ENCODE assay signal across 12 mouse cellular contexts in genomic region chr5:142380491-142380890, GRCm38 (mm10). TPM values are rescaled to one million over a fixed set of nuclear protein-coding genes. Genes with fewer than 3 reads are reported as not detected.
DNase-seq lines count a peak whose midpoint lies in the region; ATAC-seq and TF ChIP-seq lines count a peak whose summit lies in the region.
"Had no signal": no experiment of that assay in that cellular context is flagged by ENCODE, and none has a peak within 500 bp of the region (broad histone marks: within the 10 kb centered on the region; RNA-seq: fewer than 3 reads in every experiment).

No protein-coding gene starts in this region.

- no peak overlapping the region for H3K27ac ChIP-seq in neural tube, embryonic 15.5 days (replicated peaks)
- peak overlapping the region; percentile 95 for H3K27ac ChIP-seq in embryonic fibroblast, embryonic 13.5 days (ENCODE audit: insufficient read depth, low read length)
- H3K27ac ChIP-seq: hindbrain, embryonic 15.5 days; midbrain, embryonic 13.5 days had no signal

- H3K4me1 ChIP-seq in neural tube, embryonic 15.5 days, result peaks cover 17% of the 10 kb centered on the region
- H3K4me1 ChIP-seq in embryonic fibroblast, embryonic 13.5 days (ENCODE audit: control insufficient read depth, insufficient read depth, low read length), result peaks cover 7% of the 10 kb centered on the region; the same call in 1 of the 2 replicates

- H3K79me2 ChIP-seq in myocyte (ENCODE audit: control insufficient read depth, insufficient read depth), result no peaks in the 10 kb centered on the region

- no peak overlapping the region for H3ac ChIP-seq in myocyte (ENCODE audit: control insufficient read depth, insufficient read length)

- TF ChIP-seq CTCF in embryonic fibroblast, embryonic 13.5 days (IDR thresholded peaks at IDR 0.05; ENCODE audit: borderline replicate concordance, insufficient read depth, low read length), result no peak

- no peak overlapping the region for H3K9ac ChIP-seq in neural tube, embryonic 15.5 days (replicated peaks)
- H3K9ac ChIP-seq: hindbrain, embryonic 15.5 days; midbrain, embryonic 13.5 days had no signal

- WGBS in neural tube, embryonic 15.5 days, result 60% methylated on average over 6 of the region's 6 CpGs

- ATAC-seq in neural tube, embryonic 15.5 days (ENCODE audit: low FRiP score), result no peak
- ATAC-seq: midbrain, embryonic 13.5 days had no signal

- DNase-seq in gastrocnemius, postnatal 25 days, result peak; percentile 54
- no peak for DNase-seq in gastrocnemius, postnatal 36 days
- DNase-seq in neural tube, embryonic 10.5 days (ENCODE audit: extremely low spot score, low spot score), result peak; percentile 42
- DNase-seq in spleen, postnatal 14 days (ENCODE audit: low spot score in 2 of 2), result no peak
- DNase-seq in cerebellum, postnatal 14 days, result no peak
- DNase-seq: cerebellum, adult 8-10 months; gastrocnemius, postnatal 10 days had no signal

- H3K36me3 ChIP-seq in neural tube, embryonic 15.5 days, result no peaks in the 10 kb centered on the region
- H3K36me3 ChIP-seq in myocyte (ENCODE audit: control insufficient read depth, insufficient read depth), result no peaks in the 10 kb centered on the region
- H3K36me3 ChIP-seq: hindbrain, embryonic 15.5 days; midbrain, embryonic 13.5 days had no signal

- H3K4me2 ChIP-seq in neural tube, embryonic 15.5 days, result no peak overlapping the region
- peak overlapping the region; percentile 27 for H3K4me2 ChIP-seq in myocyte (ENCODE audit: low read depth)
- H3K4me2 ChIP-seq: hindbrain, embryonic 15.5 days; midbrain, embryonic 13.5 days had no signal

- H3K9me3 ChIP-seq in neural tube, embryonic 15.5 days (replicated peaks), result no peaks in the 10 kb centered on the region
- H3K9me3 ChIP-seq: hindbrain, embryonic 15.5 days; midbrain, embryonic 13.5 days had no signal

- no peak overlapping the region for H3K4me3 ChIP-seq in neural tube, embryonic 15.5 days (replicated peaks)
- H3K4me3 ChIP-seq in embryonic fibroblast, embryonic 13.5 days (ENCODE audit: insufficient read depth, low read length), result no peak overlapping the region
- H3K4me3 ChIP-seq in myocyte, result no peak overlapping the region
- H3K4me3 ChIP-seq: hindbrain, embryonic 15.5 days; midbrain, embryonic 13.5 days had no signal

- no peaks in the 10 kb centered on the region for H3K27me3 ChIP-seq in neural tube, embryonic 15.5 days (replicated peaks)
- no peaks in the 10 kb centered on the region for H3K27me3 ChIP-seq in myocyte (ENCODE audit: control insufficient read depth, insufficient read depth, insufficient read length)
- H3K27me3 ChIP-seq: hindbrain, embryonic 15.5 days; midbrain, embryonic 13.5 days had no signal

- intact Hi-C loops in gastrocnemius, postnatal 36 days (cut with DNase I), result no loop called here

- TF ChIP-seq POLR2A in embryonic fibroblast, embryonic 13.5 days (IDR thresholded peaks at IDR 0.05; ENCODE audit: low read depth, low read length), result peak; percentile 23; the same call in 1 of the 2 replicates
- no peak for TF ChIP-seq POLR2A in myocyte (IDR thresholded peaks at IDR 0.05; ENCODE audit: insufficient read length, low read depth)

TF ChIP-seq in myocyte, 11 proteins besides CTCF, POLR2A, EP300 and RAD21:
- TF ChIP-seq TCF3 (IDR thresholded peaks at IDR 0.05; ENCODE audit: insufficient read length, low read depth), result no peak
- TF ChIP-seq CEBPB (IDR thresholded peaks at IDR 0.05; ENCODE audit: insufficient read depth, poor library complexity, severe bottlenecking), result peak; percentile 79
- no peak for TF ChIP-seq USF1 (IDR thresholded peaks at IDR 0.05; ENCODE audit: low read depth)
- TF ChIP-seq TCF12 (IDR thresholded peaks at IDR 0.05; ENCODE audit: insufficient read depth, poor library complexity, severe bottlenecking), result no peak
- TF ChIP-seq E2F4 (IDR thresholded peaks at IDR 0.05; ENCODE audit: insufficient read depth), result no peak

RNA-seq across cellular contexts. Expression of gene Foxk1, which starts 20.8 kb away (rescaled TPM):
- total RNA-seq in gastrocnemius, postnatal 25 days (2021), result 10 to 100 TPM; 10.5 to 12.1 TPM
- total RNA-seq in gastrocnemius, postnatal 36 days (2021), result 10 to 100 TPM; 12.5 to 14.5 TPM
- 4.8 and 6.0 TPM in 2 replicates for polyA plus RNA-seq in neural tube, embryonic 15.5 days (2015; fragmentation: Nextera tagmentation; extraction: Ambion mirVana)
- polyA plus RNA-seq in embryonic fibroblast, embryonic 13.5 days (2011; ENCODE audit: insufficient read length, low read depth, missing spikeins), result 34.1 and 38.3 TPM in 2 replicates
- polyA plus RNA-seq in myocyte (2012; fragmentation: generic; extraction: Trizol), result 10.4 TPM

Comparison
In these comparisons a context has a peak if more than half of its experiments do, and no peak if none do; other contexts are left out.
1. DNase-seq: peak in gastrocnemius, postnatal 25 days (single experiment) and neural tube, embryonic 10.5 days (single experiment); none in gastrocnemius, postnatal 36 days (0 of 2), spleen, postnatal 14 days (0 of 2) and cerebellum, postnatal 14 days (0 of 2).